In the genomic region with DNA sequence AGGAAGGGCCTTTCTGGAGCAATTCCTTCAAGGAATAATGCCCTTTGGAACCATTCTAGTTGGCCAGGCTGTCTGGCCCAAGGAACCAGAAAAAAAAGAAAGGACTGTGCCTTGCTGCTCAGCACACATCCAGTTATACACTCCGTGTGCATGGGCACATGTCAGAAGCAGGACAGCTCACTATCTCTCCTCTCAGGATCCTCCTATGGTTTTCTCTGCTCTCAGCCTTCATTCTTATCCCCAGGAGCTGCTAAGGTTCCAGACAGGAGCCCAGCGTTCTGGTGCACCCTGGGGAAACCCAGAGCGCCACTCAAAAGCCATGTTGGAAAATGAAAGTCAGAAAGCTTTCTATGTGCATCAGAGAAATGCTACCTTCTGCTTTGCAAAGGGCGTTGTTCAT, we compare ENCODE assay signal across 17 mouse cellular contexts. TPM values are rescaled to one million over a fixed set of nuclear protein-coding genes. Genes with fewer than 3 reads are reported as not detected.
"Had no signal": no experiment of that assay in that cellular context is flagged by ENCODE, and none has a peak within 500 bp of the region (broad histone marks: within the 10 kb centered on the region; RNA-seq: fewer than 3 reads in every experiment).

No protein-coding gene starts in this region.

- DNase-seq: retina, postnatal 1 day; right cerebral cortex, adult 18-20 months; right cerebral cortex, postnatal 14 days; right cerebral cortex, postnatal 25 days; right cerebral cortex, postnatal 4 days; spleen, adult 18-20 months; thymus, adult 18-20 months; thymus, adult 2 months; thymus, postnatal 14 days; thymus, postnatal 25 days; thymus, postnatal 36 days; thymus, postnatal 4 days had no signal

- H3K4me2 ChIP-seq: neural tube, embryonic 13.5 days; neural tube, embryonic 15.5 days; stomach, embryonic 15.5 days had no signal

- H3K4me3 ChIP-seq: neural tube, embryonic 13.5 days; neural tube, embryonic 15.5 days; stomach, embryonic 15.5 days had no signal

- H3K4me1 ChIP-seq: neural tube, embryonic 13.5 days; neural tube, embryonic 15.5 days; stomach, embryonic 15.5 days had no signal

- H3K9me3 ChIP-seq: neural tube, embryonic 13.5 days; neural tube, embryonic 15.5 days; stomach, embryonic 15.5 days had no signal

- H3K9ac ChIP-seq: neural tube, embryonic 13.5 days; neural tube, embryonic 15.5 days; stomach, embryonic 15.5 days had no signal

- H3K27ac ChIP-seq: neural tube, embryonic 13.5 days; neural tube, embryonic 15.5 days; stomach, embryonic 15.5 days; stomach, postnatal 0 days had no signal

- H3K36me3 ChIP-seq: stomach, embryonic 15.5 days had no signal

- H3K27me3 ChIP-seq: neural tube, embryonic 13.5 days; neural tube, embryonic 15.5 days; stomach, embryonic 15.5 days had no signal

RNA-seq across cellular contexts. Expression of gene Irf4, which starts 33.5 kb away (rescaled TPM):
- polyA plus RNA-seq: neural tube, embryonic 14.5 days had no signal
